Mouse (Mus musculus) erythroblast, embryonic 14.5 days (primary cell): ENCODE data around the gene Slc44a3.

Experiments used
- GATA1 ChIP-seq: IDR thresholded peaks from 2 replicates; pipeline ENCODE4 v1.6.1; 2012; ENCODE audit warnings: low read length, inconsistent platforms, mixed read lengths
- TAL1 ChIP-seq: IDR thresholded peaks from 3 replicates; pipeline ENCODE4 v1.6.1; 2012; ENCODE audit warnings: low read length, inconsistent platforms, mixed read lengths

- TF ChIP-seq TAL1 (no peak), GATA1 (no peak)
Measured at GRCm38 (mm10) chr3:121429469-121429868, 102.7 kb downstream of the Slc44a3 start.
